13 mouse cellular contexts compared by ENCODE assay signal in genomic region chr8:117205884-117206283, GRCm38 (mm10).
"Had no signal": no experiment of that assay in that cellular context is flagged by ENCODE, and none has a peak within 500 bp of the region (broad histone marks: within the 10 kb centered on the region; RNA-seq: fewer than 3 reads in every experiment).

No protein-coding gene starts in this region.

- ATAC-seq: inflammation-experienced regulatory T-cells, adult 6 months; midbrain, embryonic 16.5 days had no signal

- H3K9me3 ChIP-seq: limb, embryonic 13.5 days; midbrain, embryonic 10.5 days; neural tube, embryonic 13.5 days had no signal

- H3K4me2 ChIP-seq: limb, embryonic 13.5 days; neural tube, embryonic 13.5 days had no signal

- H3K27ac ChIP-seq: layer of hippocampus, adult 2 months; limb, embryonic 13.5 days; liver, embryonic 14.5 days; midbrain, embryonic 10.5 days; neural tube, embryonic 13.5 days had no signal

- H3K4me3 ChIP-seq: layer of hippocampus, adult 2 months; limb, embryonic 13.5 days; midbrain, embryonic 10.5 days; neural tube, embryonic 13.5 days had no signal

- H3K27me3 ChIP-seq: limb, embryonic 13.5 days; neural tube, embryonic 13.5 days had no signal

- H3K4me1 ChIP-seq: limb, embryonic 13.5 days; neural tube, embryonic 13.5 days had no signal

- H3K9ac ChIP-seq: limb, embryonic 13.5 days; liver, embryonic 14.5 days; neural tube, embryonic 13.5 days had no signal

- DNase-seq: kidney, adult 18-20 months; kidney, postnatal 10 days; left cerebral cortex, postnatal 4 days; lung, postnatal 14 days; retina, postnatal 1 day; thymus, postnatal 36 days had no signal
